Mouse (Mus musculus): Measurements from ENCODE around the gene Asb17. TPM values are rescaled to one million over a fixed set of nuclear protein-coding genes. Genes with fewer than 3 reads are reported as not detected.

Asb17 gene
- polyA plus RNA-seq (2014; fragmentation: Illumina TruSeq; extraction: RNeasy Lipid Tissue Mini Kit (QIAGEN cat#74804); ENCODE audit: low replicate concordance) = not detected

DNA sequence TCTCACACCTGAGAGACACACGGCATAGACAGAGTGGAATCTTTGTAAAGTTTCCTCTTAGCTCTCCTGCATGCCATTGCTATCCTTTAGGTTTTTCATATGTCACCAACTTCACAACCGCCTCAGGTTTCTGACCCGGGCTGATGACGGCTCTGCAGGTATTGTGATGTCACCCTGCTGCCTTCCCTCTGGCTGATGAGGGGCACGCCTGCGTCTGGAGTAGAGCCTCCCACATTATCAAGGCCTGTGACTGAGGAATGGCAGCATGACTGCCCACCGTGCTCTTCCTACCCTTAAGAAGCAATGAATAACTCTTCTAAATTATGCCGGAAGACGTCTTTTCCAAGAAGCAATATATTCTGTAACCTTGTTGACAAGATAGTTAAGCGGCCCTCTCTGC, at the start of gene Asb17:
TSS of gene Asb17 (plus strand) at position 180 of the 400 bp plus-strand sequence.

Other genes starting within 250 kb of the Asb17 start
- 3.0 TPM for gene St6galnac3, start 119.0 kb upstream of the Asb17 start, polyA plus RNA-seq (2014; fragmentation: Illumina TruSeq; extraction: RNeasy Lipid Tissue Mini Kit (QIAGEN cat#74804); ENCODE audit: low replicate concordance)
- gene Msh4, start 61.9 kb downstream of the Asb17 start, polyA plus RNA-seq (2014; fragmentation: Illumina TruSeq; extraction: RNeasy Lipid Tissue Mini Kit (QIAGEN cat#74804); ENCODE audit: low replicate concordance) = not detected
- 50.7 TPM for gene Rabggtb, start 68.8 kb downstream of the Asb17 start, polyA plus RNA-seq (2014; fragmentation: Illumina TruSeq; extraction: RNeasy Lipid Tissue Mini Kit (QIAGEN cat#74804); ENCODE audit: low replicate concordance)
- 177 TPM for gene Acadm, start 100.4 kb downstream of the Asb17 start, polyA plus RNA-seq (2014; fragmentation: Illumina TruSeq; extraction: RNeasy Lipid Tissue Mini Kit (QIAGEN cat#74804); ENCODE audit: low replicate concordance)
- gene Slc44a5, start 129.2 kb downstream of the Asb17 start, polyA plus RNA-seq (2014; fragmentation: Illumina TruSeq; extraction: RNeasy Lipid Tissue Mini Kit (QIAGEN cat#74804); ENCODE audit: low replicate concordance) = 0.63 TPM

All from small intestine, adult 10 weeks (tissue).